Mouse (Mus musculus) left cerebral cortex, adult 18-20 months (tissue): ENCODE data around the gene 4932414N04Rik. TPM values are rescaled to one million over a fixed set of nuclear protein-coding genes. Genes with fewer than 3 reads are reported as not detected.

Experiments
- total RNA-seq, 2 experiments: library from RNA; stranded (reverse); gene quantifications; 2 replicates each; pipeline ENCODE4 v1.2.3; 2021

4932414N04Rik gene
- total RNA-seq, 2 experiments from 2014 or later, result not detected

Other genes with a start within 250 kb of the 4932414N04Rik start
- 10 to 100 TPM; 92.7 to 94.7 TPM for gene Stk39, start 184.2 kb upstream of the 4932414N04Rik start, total RNA-seq
- not detected for gene 4933409G03Rik, start 74.1 kb upstream of the 4932414N04Rik start, total RNA-seq
- 10 to 100 TPM; 64.6 to 74.1 TPM for gene Cers6, start 205.0 kb downstream of the 4932414N04Rik start, total RNA-seq